Mouse (Mus musculus): Measurements from ENCODE around the gene Olfr1410. TPM values are rescaled to one million over a fixed set of nuclear protein-coding genes. Genes with fewer than 3 reads are reported as not detected.

Gene Olfr1410
- polyA plus RNA-seq, 1 experiment from 2014 or later: not detected

GRCm38 (mm10) chr1:92657025-92657820 lies 51.6 kb downstream of the Olfr1410 start:
- ATAC-seq (ENCODE audit: low FRiP score, low TSS enrichment) (no peak), DNase-seq (no peak)
- no peak overlapping the region for H3K27ac ChIP-seq (replicated peaks; ENCODE audit: low read depth, low read length)
- no peak overlapping the region for H3K4me3 ChIP-seq (replicated peaks; ENCODE audit: low read depth, low read length)
- H3K9ac ChIP-seq (replicated peaks; ENCODE audit: low read length): no peak overlapping the region
- H3K4me1 ChIP-seq (ENCODE audit: control insufficient read depth, insufficient read depth, low read length): no peaks in the 10 kb centered on the region
- no peaks in the 10 kb centered on the region for H3K27me3 ChIP-seq (ENCODE audit: control insufficient read depth, insufficient read depth, low read length)
- H3K9me3 ChIP-seq (ENCODE audit: control insufficient read depth, low read length): no peaks in the 10 kb centered on the region
- 82% methylated on average over 11 of the region's 11 CpGs for WGBS
- H3K36me3 ChIP-seq (ENCODE audit: control insufficient read depth, insufficient read depth, low read length): no peaks in the 10 kb centered on the region
- no peak overlapping the region for H3K4me2 ChIP-seq (ENCODE audit: low read length)

- Histone ChIP-seq H3K9me3 (ENCODE audit: control insufficient read depth, low read length) (no peaks in the 10 kb centered on the region), H3K4me3 (replicated peaks; ENCODE audit: low read depth, low read length) (no peak overlapping the region), H3K4me2 (ENCODE audit: low read length) (no peak overlapping the region), H3K36me3 (ENCODE audit: control insufficient read depth, insufficient read depth, low read length) (no peaks in the 10 kb centered on the region), H3K9ac (replicated peaks; ENCODE audit: low read length) (no peak overlapping the region), H3K27ac (replicated peaks; ENCODE audit: low read depth, low read length) (no peak overlapping the region), H3K27me3 (ENCODE audit: control insufficient read depth, insufficient read depth, low read length) (no peaks in the 10 kb centered on the region), H3K4me1 (ENCODE audit: control insufficient read depth, insufficient read depth, low read length) (no peaks in the 10 kb centered on the region)
- WGBS: 72% methylated on average over 5 of the region's 5 CpGs
- DNase-seq (no peak), ATAC-seq (ENCODE audit: low FRiP score, low TSS enrichment) (no peak)
Measured at GRCm38 (mm10) chr1:92659392-92659791, 53.8 kb downstream of the Olfr1410 start.

Other genes with a start within 250 kb of the Olfr1410 start
- gene Ndufa10, start 131.9 kb upstream of the Olfr1410 start, polyA plus RNA-seq (2014; fragmentation: Nextera tagmentation; extraction: Ambion mirVana): 286 and 304 TPM in 2 replicates
- gene Olfr1416, start 120.7 kb upstream of the Olfr1410 start, polyA plus RNA-seq (2014; fragmentation: Nextera tagmentation; extraction: Ambion mirVana): not detected in 2 replicates
- not detected in 2 replicates for gene Olfr1415, start 109.7 kb upstream of the Olfr1410 start, polyA plus RNA-seq (2014; fragmentation: Nextera tagmentation; extraction: Ambion mirVana)
- not detected in 2 replicates for gene Olfr1414, start 87.1 kb upstream of the Olfr1410 start, polyA plus RNA-seq (2014; fragmentation: Nextera tagmentation; extraction: Ambion mirVana)
- not detected in 2 replicates for gene Olfr1413, start 34.5 kb upstream of the Olfr1410 start, polyA plus RNA-seq (2014; fragmentation: Nextera tagmentation; extraction: Ambion mirVana)
- gene Olfr1412, start 20.0 kb upstream of the Olfr1410 start, polyA plus RNA-seq (2014; fragmentation: Nextera tagmentation; extraction: Ambion mirVana): not detected in 2 replicates
- not detected in 2 replicates for gene Olfr1411, start 11.4 kb upstream of the Olfr1410 start, polyA plus RNA-seq (2014; fragmentation: Nextera tagmentation; extraction: Ambion mirVana)
- gene Olfr12, start 12.0 kb downstream of the Olfr1410 start, polyA plus RNA-seq (2014; fragmentation: Nextera tagmentation; extraction: Ambion mirVana): not detected in 2 replicates
- gene Cops9, start 36.2 kb downstream of the Olfr1410 start, polyA plus RNA-seq (2014; fragmentation: Nextera tagmentation; extraction: Ambion mirVana): 536 and 755 TPM in 2 replicates
- 0.21 and 0.46 TPM in 2 replicates for gene Otos, start 43.1 kb downstream of the Olfr1410 start, polyA plus RNA-seq (2014; fragmentation: Nextera tagmentation; extraction: Ambion mirVana)
- 64.8 and 65.7 TPM in 2 replicates for gene Gpc1, start 225.9 kb downstream of the Olfr1410 start, polyA plus RNA-seq (2014; fragmentation: Nextera tagmentation; extraction: Ambion mirVana)

Data from midbrain, embryonic 14.5 days (tissue).